Mouse (Mus musculus) brain, embryonic 14.5 days (tissue): Measurements from ENCODE around the gene Pdlim7. TPM values are rescaled to one million over a fixed set of nuclear protein-coding genes. Genes with fewer than 3 reads are reported as not detected.
A peak's percentile ranks its signal among the peaks of the same experiment; 100 is the strongest.

Experiments used
- DNase-seq: peaks from one replicate; pipeline ENCODE4 v3.0.0-alpha.2; 2011; ENCODE audit warnings: low read depth
- CTCF ChIP-seq: fragments of 200-500 bp; IDR thresholded peaks from 2 replicates; pipeline ENCODE4 v1.5.1; 2012; ENCODE audit warnings: inconsistent platforms, mild to moderate bottlenecking, moderate library complexity, borderline replicate concordance; ENCODE audit not compliant: insufficient read depth, insufficient read length; ENCODE audit errors: extremely low read depth
- POLR2A ChIP-seq: fragments of 200-500 bp; IDR thresholded peaks from 2 replicates; pipeline ENCODE4 v1.6.1; 2012; ENCODE audit warnings: mild to moderate bottlenecking, inconsistent platforms, borderline replicate concordance; ENCODE audit not compliant: poor library complexity, insufficient read depth, insufficient read length, severe bottlenecking; ENCODE audit errors: extremely low read depth
- polyA plus RNA-seq: library from polyadenylated mRNA; depleted of rRNA; stranded (reverse); fragments of >200 nt; gene quantifications from 2 replicates; pipeline ENCODE4 v1.2.3, GENCODE M21; 2012; rRNA removed

The Pdlim7 gene
- 118 and 126 TPM in 2 replicates for polyA plus RNA-seq

DNA sequence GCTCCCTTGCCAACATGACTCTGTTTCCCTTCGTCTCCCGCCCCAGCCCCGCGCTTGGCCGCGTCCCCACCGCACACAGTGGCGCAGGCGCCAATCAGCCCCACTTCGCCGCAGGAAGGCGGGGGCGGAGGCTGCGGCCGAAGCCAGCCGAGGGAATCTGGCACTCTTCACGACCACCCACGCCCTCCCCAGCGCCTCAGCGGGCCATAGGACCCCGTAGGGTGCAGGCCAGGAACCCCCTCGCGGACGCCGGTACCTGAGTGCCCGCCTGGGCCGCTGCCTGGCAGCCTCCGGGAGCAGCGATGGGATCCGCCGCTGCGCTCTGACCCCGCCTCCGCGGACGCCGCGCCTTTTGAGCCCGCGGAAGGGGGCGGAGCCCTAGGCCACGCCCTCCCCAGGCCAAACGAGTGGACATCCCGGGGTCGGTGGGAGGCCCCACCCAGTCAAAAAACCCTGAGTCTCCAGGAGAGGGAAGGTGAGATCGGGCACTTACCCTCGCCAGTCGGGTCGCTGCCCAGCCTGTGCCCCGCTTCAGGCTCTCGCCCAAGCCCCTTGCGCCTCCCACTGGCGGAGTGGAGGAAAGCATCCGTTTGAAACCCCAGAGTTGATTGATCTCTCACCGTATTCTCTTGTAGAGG is at the start of gene Pdlim7:
Gene Pdlim7 (minus strand): TSS at position 566 of the 638 bp plus-strand sequence.
- peak; percentile 100 for TF ChIP-seq POLR2A
- TF ChIP-seq CTCF, result peak; percentile 92
- peak; percentile 89 for DNase-seq

DNA sequence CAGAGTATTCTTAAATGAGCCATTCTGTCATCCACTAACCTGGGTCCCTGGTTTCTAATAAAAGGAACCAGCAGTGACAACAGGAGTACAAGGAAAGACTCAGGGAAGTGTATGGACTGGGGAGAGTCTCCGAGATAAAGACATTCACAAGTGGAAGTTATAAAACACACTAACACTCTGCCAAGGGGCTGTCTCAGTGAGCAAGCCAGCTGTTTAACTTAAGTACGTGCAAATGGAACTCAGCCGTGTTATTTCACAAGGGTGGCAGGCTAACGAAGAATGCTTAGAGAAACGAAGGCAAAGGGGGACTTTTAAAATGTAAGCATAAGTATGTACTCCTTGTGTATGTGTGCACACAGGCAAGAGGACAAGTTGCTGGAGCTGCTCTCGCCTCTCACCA is 44.0 kb upstream of the Pdlim7 start:
- no peak for TF ChIP-seq CTCF
- TF ChIP-seq POLR2A, result no peak
- DNase-seq, result no peak

DNA sequence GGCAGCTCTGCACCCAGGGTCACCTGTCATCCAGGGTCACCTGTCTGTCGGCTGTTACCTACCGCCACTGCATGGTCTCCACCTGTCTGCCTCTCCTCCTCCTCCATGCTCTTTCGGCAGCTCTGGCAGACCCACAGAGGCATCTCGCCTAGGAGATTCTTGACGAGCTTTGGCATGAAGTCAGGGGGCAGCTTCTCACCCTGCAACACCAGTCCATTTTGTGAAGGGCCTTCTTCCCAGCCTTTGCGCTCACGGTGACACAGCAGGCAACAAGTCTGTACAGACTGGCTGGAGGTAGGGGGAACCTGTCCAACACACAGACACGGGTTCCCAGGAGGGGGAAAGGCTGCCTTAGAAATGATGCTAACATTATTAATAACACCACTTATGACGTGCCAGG is 42.4 kb upstream of the Pdlim7 start:
- TF ChIP-seq POLR2A, result no peak
- TF ChIP-seq CTCF, result no peak
- no peak for DNase-seq

DNA sequence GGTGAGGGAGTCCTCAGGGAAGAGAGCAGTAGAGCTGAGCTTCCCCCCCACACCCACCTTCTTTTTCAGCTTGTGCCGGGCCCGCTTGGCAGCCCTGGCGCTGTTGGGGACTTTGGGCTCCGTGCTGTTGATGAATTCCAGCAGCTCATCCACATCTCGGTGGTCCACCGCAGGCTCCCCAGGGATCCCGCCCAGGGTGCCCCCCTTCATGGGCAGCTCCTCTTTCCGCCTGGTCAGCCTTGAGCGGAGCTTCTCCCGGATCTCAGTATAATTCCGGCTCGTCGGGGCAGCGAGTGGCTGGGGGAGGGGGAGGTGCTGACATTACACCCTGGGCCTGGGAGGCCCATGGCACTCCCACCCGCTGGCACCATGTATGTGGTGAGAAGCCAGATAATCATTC is 35.6 kb upstream of the Pdlim7 start:
- TF ChIP-seq CTCF (no peak), POLR2A (no peak)
- no peak for DNase-seq

DNA sequence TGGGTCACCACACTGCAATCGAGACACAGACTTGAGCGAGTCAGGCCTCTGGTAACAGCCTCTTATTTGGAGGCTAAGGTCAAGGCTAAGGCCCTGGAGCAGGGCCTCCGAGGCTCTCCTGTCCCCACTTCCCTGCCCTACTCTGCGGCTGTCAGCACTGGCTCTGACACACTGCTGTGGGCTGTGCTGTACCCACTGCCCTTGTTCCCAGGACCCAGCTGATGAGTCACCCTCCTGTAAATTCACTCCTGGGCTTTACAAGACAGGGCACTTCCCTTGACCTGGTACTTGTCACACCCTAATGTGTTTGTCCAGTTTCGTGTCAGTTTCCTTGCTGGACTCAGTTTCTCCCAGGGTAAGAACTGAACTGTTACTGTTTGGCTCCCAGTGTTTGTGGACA is 35.0 kb upstream of the Pdlim7 start:
- no peak for DNase-seq
- TF ChIP-seq CTCF (no peak), POLR2A (no peak)

DNA sequence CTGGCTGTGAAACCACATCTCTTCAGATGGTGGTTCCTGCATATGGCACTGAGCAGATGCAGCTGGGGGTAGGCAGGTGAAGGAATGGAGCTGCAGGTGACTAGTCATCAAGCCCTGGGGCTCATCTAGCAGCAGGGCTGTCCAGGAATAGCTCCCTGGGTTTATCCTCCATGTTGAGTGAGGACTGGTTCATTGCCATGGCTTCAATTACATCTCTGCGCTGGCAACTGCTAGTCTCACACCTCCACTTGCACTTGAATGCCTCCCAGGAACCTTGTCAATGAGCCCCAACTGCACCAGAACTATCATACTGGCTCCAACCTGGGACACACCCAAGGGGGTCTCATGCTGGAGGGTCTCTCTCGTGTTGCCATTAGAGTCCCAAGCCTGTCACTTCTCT is 34.4 kb upstream of the Pdlim7 start:
- TF ChIP-seq POLR2A, result no peak
- no peak for TF ChIP-seq CTCF
- DNase-seq, result no peak

DNA sequence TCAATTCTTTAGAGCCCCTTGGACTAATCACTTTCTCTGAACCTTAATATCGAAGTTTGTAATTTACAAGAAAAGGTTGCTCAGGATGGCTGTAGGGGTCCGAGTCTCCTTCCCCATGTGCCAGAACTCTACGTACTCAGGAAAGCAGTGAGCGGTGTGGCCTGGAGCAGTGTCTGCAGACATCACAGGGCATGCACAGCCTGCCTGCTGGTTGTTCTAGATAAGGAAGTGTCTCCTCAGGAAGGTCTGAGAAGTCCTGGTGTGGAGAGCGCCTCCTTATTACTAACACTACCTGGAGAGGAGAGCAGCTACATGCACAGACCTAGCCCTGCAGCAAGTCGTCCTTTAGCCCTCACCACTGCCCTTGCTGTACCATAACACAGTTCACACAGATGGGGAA is 31.3 kb upstream of the Pdlim7 start:
- no peak for DNase-seq
- TF ChIP-seq CTCF (no peak), POLR2A (no peak)

DNA sequence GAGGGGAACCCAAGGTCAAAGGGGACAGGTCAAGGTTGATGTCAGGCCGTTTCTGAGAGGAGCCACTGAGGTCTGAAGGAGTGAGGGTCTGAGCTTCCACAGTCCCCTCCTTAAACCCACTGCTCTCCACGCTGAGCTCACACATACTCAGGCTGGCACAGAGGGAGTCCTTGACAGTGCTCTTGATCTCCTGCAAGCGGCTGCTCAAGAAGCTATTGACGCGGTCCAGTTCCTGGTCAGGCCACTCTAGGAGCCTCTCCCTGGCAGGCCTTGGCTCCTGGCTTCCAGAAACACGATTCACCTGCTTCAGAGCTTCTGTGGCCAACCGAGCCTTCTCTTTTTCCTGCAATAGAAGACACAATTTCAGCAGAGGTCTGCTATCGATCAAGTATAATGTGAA is 30.0 kb upstream of the Pdlim7 start:
- TF ChIP-seq POLR2A (no peak), CTCF (no peak)
- no peak for DNase-seq

DNA sequence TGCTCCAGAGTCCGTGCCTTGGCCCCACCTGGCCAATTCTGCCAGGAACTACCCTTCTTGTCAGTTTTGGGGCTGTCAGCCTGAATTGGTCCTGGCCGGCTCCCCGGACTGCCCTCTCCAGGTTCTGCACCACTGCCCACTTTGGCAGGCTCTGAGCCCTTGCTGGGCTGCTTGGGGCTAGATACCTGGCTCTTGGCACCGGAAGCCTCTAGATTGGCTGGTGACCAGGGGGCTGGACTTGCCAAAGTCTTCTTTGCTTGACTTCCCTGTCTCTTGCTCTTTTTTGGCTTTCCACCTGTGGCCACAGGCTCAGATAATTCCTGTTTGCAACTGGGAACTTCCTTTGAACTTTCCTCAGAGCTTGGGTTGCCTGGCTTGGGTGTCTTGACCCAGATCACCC is 29.4 kb upstream of the Pdlim7 start:
- DNase-seq, result no peak
- TF ChIP-seq CTCF, result no peak
- TF ChIP-seq POLR2A, result no peak

DNA sequence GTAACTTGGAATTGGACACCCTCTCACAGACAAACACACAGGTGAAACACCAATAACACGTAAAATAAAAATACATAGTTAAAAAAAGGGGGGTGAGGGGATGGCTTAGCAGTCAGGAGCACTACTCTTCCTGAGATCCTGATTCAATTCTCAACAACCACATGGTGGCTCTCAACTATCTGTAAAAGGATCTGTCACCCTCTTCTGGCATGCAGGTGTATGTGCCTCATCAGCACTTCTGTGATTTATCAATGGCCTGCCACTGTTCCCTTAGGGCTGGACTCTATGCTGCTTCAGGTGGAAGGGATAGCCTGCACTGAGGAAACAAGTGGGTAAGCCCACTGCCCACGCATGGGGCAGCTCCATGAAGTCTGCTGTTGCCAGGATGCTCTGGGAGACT is 27.5 kb upstream of the Pdlim7 start:
- no peak for DNase-seq
- no peak for TF ChIP-seq CTCF
- no peak for TF ChIP-seq POLR2A

DNA sequence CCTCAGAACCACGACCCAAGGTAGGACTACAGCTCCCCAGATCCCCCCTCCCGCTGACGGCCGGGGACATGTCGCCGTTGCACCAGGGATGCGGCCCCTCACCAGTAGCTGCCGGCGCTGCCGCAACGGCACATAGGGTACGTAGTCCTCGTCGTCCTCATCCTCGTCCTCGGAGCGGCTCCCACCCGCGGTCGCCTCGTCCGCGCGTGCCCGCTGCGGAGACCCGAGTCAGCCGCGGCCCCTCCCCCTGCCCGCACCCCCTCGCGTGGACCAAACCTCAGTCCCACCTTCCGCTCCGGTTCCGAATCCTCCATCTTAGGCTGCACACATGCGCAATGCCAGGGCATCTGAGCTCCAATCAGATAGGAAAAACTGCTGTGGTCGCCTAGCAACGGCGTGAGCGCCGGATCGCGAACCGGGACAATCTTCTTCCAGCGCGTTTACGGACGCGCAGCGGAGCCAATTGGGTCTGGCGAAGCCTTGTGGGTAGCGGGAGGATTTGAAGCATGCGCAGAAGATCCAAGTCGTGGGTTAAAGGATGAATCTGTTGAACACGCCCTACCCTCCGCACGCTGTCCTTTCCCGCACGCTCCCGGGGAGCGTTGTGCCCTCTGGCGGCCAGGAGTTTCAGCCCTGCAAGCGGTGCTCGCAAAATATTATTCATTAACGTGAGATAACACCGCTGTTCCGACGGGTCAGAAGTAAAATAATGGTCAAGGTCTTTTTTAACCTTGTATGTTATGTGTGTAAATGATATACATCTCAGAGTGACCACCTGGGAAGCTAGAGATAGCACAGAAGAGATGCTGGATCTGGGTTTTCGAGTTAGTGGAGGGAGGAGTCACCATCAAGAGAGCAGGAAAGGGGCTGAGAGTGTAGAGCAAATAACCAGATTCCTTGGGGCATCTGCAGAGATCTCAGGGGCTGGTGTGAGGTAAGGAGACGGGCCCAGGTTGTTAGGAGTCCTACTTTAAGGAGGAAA is 23.0 kb upstream of the Pdlim7 start, which contains the start of gene Ddx41:
Gene Ddx41 (minus strand): TSS at position 465 of the 982 bp plus-strand sequence.
- TF ChIP-seq POLR2A (peak; percentile 35; the same call in 1 of the 2 replicates), CTCF (peak; percentile 87)
- peak; percentile 100 for DNase-seq

DNA sequence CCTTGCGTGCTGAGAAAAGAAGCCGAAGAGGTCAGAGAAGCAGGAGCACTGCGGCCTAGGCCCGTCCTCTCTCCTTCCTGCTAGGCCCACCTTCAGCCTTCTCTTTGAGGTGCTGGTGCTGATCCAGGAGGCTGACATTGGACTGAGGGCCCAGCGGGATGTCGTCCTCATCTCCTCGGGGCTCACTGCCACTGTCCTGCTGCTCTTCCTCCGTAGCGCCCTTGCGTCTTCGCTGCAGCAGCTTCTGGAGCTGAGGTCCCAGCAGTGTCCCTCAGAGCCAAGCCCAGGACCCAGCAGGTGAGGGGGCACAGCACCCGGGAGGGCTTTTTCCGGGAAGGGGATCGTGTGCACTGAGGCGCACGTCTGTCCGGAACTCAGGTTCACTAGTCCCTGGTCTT is 22.3 kb upstream of the Pdlim7 start:
- no peak for DNase-seq
- TF ChIP-seq CTCF (no peak), POLR2A (no peak)

DNA sequence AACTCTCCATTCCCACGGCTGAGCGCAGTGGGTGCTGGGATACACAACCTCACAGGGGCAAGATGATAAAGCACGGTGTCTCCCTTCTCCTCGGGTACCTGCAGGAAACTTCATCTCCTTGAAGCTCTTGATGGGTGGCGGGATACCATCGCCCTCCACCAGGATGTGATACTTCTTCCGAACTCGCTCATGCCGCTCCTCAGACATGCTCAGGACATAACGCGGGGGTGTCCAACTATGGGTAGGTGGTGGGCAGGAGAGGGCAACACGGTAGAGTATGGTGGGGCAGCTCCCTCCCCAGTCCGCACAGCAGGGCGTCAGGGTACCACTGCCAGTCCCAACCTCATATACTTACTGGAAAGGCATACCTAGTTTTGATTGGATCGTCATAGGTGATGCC is 21.7 kb upstream of the Pdlim7 start:
- DNase-seq, result no peak
- TF ChIP-seq POLR2A (no peak), CTCF (no peak)

DNA sequence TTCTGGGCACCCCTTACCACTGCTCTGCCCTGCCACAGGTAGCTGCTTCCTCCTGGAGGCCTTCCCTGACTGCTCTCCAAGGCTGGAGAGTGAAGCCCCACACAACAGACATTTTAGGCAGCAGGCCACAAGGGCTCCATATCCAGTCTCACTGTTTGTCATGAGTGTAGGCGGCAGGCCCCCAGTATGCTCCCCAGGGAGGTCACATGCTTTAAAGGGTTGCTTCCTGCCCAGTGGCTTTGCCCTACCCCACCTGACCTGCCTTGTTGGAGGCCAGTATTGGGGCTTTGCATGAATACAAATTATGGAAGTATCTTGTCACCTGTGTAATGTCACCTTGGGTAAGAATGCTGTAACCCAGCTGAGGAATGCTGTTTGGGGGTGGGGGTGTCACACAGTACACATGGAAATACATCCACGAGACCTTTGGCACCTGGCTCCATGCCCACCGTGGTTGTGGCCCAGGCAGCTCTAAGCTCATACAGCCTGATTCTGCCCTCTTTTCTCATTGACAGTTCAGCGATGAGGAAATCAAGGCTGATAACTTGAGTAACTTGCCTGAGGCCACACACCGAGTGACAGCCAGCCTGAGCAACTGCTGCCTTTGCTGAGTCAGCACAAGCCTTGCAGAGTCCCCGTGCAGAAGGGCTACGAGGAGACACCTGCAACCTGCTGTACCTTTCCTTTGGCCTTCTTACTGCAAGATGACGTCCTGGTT is 15.9 kb upstream of the Pdlim7 start, which contains the start of gene Dok3:
Gene Dok3 (minus strand): TSS at position 99 of the 718 bp plus-strand sequence.
- TF ChIP-seq CTCF (no peak), POLR2A (no peak)
- DNase-seq, result no peak
